ENCODE assay signal across 8 mouse cellular contexts in the genomic region with DNA sequence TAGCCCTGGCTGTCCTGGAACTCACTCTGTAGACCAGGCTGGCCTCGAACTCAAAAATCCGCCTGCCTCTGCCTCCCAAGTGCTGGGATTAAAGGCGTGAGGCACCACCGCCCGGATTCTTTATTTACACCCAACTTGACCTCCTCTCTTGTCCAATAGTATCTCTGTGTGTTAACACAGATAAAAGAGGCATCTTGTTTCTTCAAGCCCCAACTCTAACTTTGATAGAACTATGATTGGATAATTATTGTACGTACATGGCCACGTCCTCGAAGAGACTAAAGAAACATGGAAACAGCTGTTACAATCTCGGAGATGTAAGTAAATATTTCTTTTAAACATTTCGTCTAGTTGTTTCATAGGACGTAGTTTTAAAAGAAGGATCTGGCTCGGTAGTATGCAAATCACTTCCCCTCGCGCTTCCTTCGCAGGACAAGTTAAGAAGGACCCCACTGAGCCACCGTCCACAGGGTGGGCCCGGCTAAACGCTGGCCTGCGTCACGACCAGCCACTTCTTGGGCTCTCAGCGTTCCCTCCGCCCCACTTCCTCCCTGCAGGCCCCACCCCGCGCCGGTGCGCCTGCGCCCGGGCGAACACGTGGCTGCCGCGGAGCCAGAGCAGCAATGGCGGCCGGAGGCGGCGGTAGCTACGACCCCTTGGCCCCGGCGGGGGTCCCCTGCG. TPM values are rescaled to one million over a fixed set of nuclear protein-coding genes. Genes with fewer than 3 reads are reported as not detected.
DNase-seq lines count a peak whose midpoint lies in the region; ATAC-seq and TF ChIP-seq lines count a peak whose summit lies in the region.

Wdr43 (plus strand) TSS at position 258 of the 681 bp plus-strand sequence.

- H3K9ac ChIP-seq in MEL (ENCODE audit: control insufficient read depth, low read depth, low read length, poor library complexity, severe bottlenecking), result peak within 1 kb of the TSS; percentile 95
- H3K9ac ChIP-seq in forebrain, postnatal 0 days, result peak within 1 kb of the TSS; percentile 86
- peak within 1 kb of the TSS; percentile 95 for H3K9ac ChIP-seq in lung, embryonic 16.5 days (ENCODE audit: low read length)

- peaks cover 9 to 12% of the 10 kb centered on the region in 2 experiments; a peak in 3 of 4 replicates for H3K4me1 ChIP-seq in MEL (ENCODE audit: control insufficient read depth in 1 of 2, insufficient read depth in 2 of 2, low read length in 2 of 2)
- H3K4me1 ChIP-seq in cerebellum, adult 2 months (ENCODE audit: control insufficient read depth, insufficient read depth, low read length), result peaks cover 3% of the 10 kb centered on the region; the same call in 1 of the 2 replicates
- peaks cover 15% of the 10 kb centered on the region; the same call in 1 of the 2 replicates for H3K4me1 ChIP-seq in forebrain, postnatal 0 days (ENCODE audit: insufficient read depth)
- peaks cover 14% of the 10 kb centered on the region for H3K4me1 ChIP-seq in lung, embryonic 16.5 days (replicated peaks; ENCODE audit: control insufficient read depth, insufficient read depth, low read length)

- peak within 1 kb of the TSS; percentile 78 for H3K27ac ChIP-seq in MEL (ENCODE audit: control insufficient read depth, low read depth, low read length)
- H3K27ac ChIP-seq in cerebellum, adult 2 months (ENCODE audit: insufficient read depth, low read length), result no peak within 1 kb of the TSS
- H3K27ac ChIP-seq in forebrain, postnatal 0 days (ENCODE audit: low read depth, low read length), result peak within 1 kb of the TSS; percentile 50
- peak within 1 kb of the TSS; percentile 66 for H3K27ac ChIP-seq in lung, embryonic 16.5 days (ENCODE audit: low read length)

- peak; percentile 88 for TF ChIP-seq POLR2A in MEL (IDR thresholded peaks at IDR 0.05; ENCODE audit: control insufficient read depth in 1 of 2, insufficient read depth in 1 of 2, low read depth in 1 of 2, low read length in 2 of 2, poor library complexity in 1 of 2)
- TF ChIP-seq POLR2A in cerebellum, adult 2 months (IDR thresholded peaks at IDR 0.05; ENCODE audit: borderline replicate concordance, insufficient read depth, low read length), result peak; percentile 77

- H3K79me2 ChIP-seq in MEL (ENCODE audit: control insufficient read depth, insufficient read depth, low read length, poor library complexity), result peaks cover 47% of the 10 kb centered on the region

- 5% methylated on average over 40 of the region's 40 CpGs for WGBS in cerebellum, adult 2 months
- 6% methylated on average over 40 of the region's 40 CpGs for WGBS in forebrain, postnatal 0 days
- 5% methylated on average over 39 of the region's 40 CpGs for WGBS in lung, embryonic 16.5 days

- ATAC-seq in forebrain, postnatal 0 days, result peak; percentile 100
- peak; percentile 99 for ATAC-seq in hematopoietic stem cell, adult 5-6 weeks (replicated peaks in 1 of 2; ENCODE audit: insufficient read depth in 1 of 2, low FRiP score in 2 of 2, low TSS enrichment in 1 of 2, low read depth in 1 of 2, poor library complexity in 2 of 2, severe bottlenecking in 2 of 2)
- peak; percentile 100 for ATAC-seq in lung, embryonic 16.5 days (ENCODE audit: low read depth)

- TF ChIP-seq EP300 in MEL (IDR thresholded peaks at IDR 0.05; ENCODE audit: low read depth in 1 of 2, low read length in 2 of 2), result no peak; a peak in 1 of 4 replicates

- H3K4me3 ChIP-seq in MEL (ENCODE audit: control insufficient read depth in 1 of 2, insufficient read depth in 1 of 2, low read depth in 2 of 2, low read length in 2 of 2), result peak within 1 kb of the TSS; percentile 84 to 90
- H3K4me3 ChIP-seq in cerebellum, adult 2 months (replicated peaks; ENCODE audit: insufficient read depth, low read depth, low read length), result peak within 1 kb of the TSS; percentile 91
- H3K4me3 ChIP-seq in forebrain, postnatal 0 days (ENCODE audit: low read depth, low read length), result peak within 1 kb of the TSS; percentile 100
- peak within 1 kb of the TSS; percentile 100 for H3K4me3 ChIP-seq in lung, embryonic 16.5 days (ENCODE audit: low read length)

- H3K4me2 ChIP-seq in forebrain, postnatal 0 days (ENCODE audit: low read depth), result peak within 1 kb of the TSS; percentile 68
- peak within 1 kb of the TSS; percentile 62 for H3K4me2 ChIP-seq in lung, embryonic 16.5 days (ENCODE audit: low read depth, low read length)

- no peak for TF ChIP-seq CTCF in MEL (IDR thresholded peaks at IDR 0.05 in 2 of 3, conservative IDR thresholded peaks at IDR 0.05 in 1 of 3; ENCODE audit: control insufficient read depth in 1 of 3, insufficient read depth in 1 of 3, low read depth in 2 of 3, low read length in 3 of 3, poor library complexity in 1 of 3, severe bottlenecking in 1 of 3)
- TF ChIP-seq CTCF in cerebellum, adult 2 months (IDR thresholded peaks at IDR 0.05; ENCODE audit: borderline replicate concordance, insufficient read depth, low read depth, low read length), result no peak
- peak; percentile 33 for TF ChIP-seq CTCF in forebrain, postnatal 0 days (IDR thresholded peaks at IDR 0.05; ENCODE audit: low read depth)

- peaks cover 13 to 24% of the 10 kb centered on the region in 2 experiments for H3K36me3 ChIP-seq in MEL (ENCODE audit: control insufficient read depth in 1 of 2, insufficient read depth in 2 of 2, low read length in 2 of 2)
- 0 out of 2 replicates have a peak, but pooled peaks cover 3% of the 10 kb centered on the region for H3K36me3 ChIP-seq in forebrain, postnatal 0 days (ENCODE audit: insufficient read depth)
- peaks cover 2% of the 10 kb centered on the region; the same call in 1 of the 2 replicates for H3K36me3 ChIP-seq in lung, embryonic 16.5 days (ENCODE audit: control insufficient read depth, insufficient read depth, low read length)

- no peaks in the 10 kb centered on the region for H3K27me3 ChIP-seq in MEL (ENCODE audit: control insufficient read depth in 1 of 2, insufficient read depth in 2 of 2, low read length in 2 of 2)
- no peaks in the 10 kb centered on the region for H3K27me3 ChIP-seq in cerebellum, adult 2 months (ENCODE audit: control insufficient read depth, insufficient read depth, low read length)
- H3K27me3 ChIP-seq in forebrain, postnatal 0 days (ENCODE audit: insufficient read depth, low read length), result no peaks in the 10 kb centered on the region
- no peaks in the 10 kb centered on the region for H3K27me3 ChIP-seq in lung, embryonic 16.5 days (ENCODE audit: control insufficient read depth, insufficient read depth, low read depth, low read length)

- peak; percentile 99 for DNase-seq in MEL (ENCODE audit: low read depth, low spot score)
- peak; percentile 94 to 96 for DNase-seq in cerebellum, adult 2 months
- peak; percentile 97 for DNase-seq in forebrain, postnatal 0 days
- DNase-seq in layer of hippocampus, adult 9-10 months (ENCODE audit: low spot score), result peak; percentile 89
- peak; percentile 84 for DNase-seq in ovary, postnatal 10 days (ENCODE audit: low spot score)
- peak; percentile 92 for DNase-seq in thymus, postnatal 10 days (ENCODE audit: low spot score in 2 of 2)

- no peaks in the 10 kb centered on the region for H3K9me3 ChIP-seq in MEL (replicated peaks; ENCODE audit: insufficient read depth, low read length)
- no peaks in the 10 kb centered on the region for H3K9me3 ChIP-seq in forebrain, postnatal 0 days (ENCODE audit: low read length)
- no peaks in the 10 kb centered on the region for H3K9me3 ChIP-seq in lung, embryonic 16.5 days (ENCODE audit: control insufficient read depth, low read length)

- TF ChIP-seq RAD21 in MEL (IDR thresholded peaks at IDR 0.05; ENCODE audit: low read depth, low read length), result no peak

TF ChIP-seq in MEL, 35 proteins besides CTCF, POLR2A, EP300 and RAD21 (continues in another document):
- TF ChIP-seq USF1 (IDR thresholded peaks at IDR 0.05; ENCODE audit: low read depth, low read length), result peak; percentile 92
- TF ChIP-seq E2F4 (IDR thresholded peaks at IDR 0.05; ENCODE audit: borderline replicate concordance, low read depth, low read length), result no peak
- no peak for TF ChIP-seq MEF2A (IDR thresholded peaks at IDR 0.05; ENCODE audit: extremely low read depth, insufficient replicate concordance, low read depth, low read length, poor library complexity, severe bottlenecking)
- no peak for TF ChIP-seq POLR2AphosphoS5 (IDR thresholded peaks at IDR 0.05; ENCODE audit: borderline replicate concordance, low read depth, low read length)
- TF ChIP-seq KAT2A (conservative IDR thresholded peaks at IDR 0.05; ENCODE audit: low read depth, low read length), result peak; percentile 64; the same call in 1 of the 2 replicates
- TF ChIP-seq TBP (IDR thresholded peaks at IDR 0.05; ENCODE audit: low read depth, low read length), result peak; percentile 54; the same call in 1 of the 2 replicates
- no peak; the same call in 1 of the 2 replicates for TF ChIP-seq ZNF384 (IDR thresholded peaks at IDR 0.05; ENCODE audit: low read depth, low read length)
- TF ChIP-seq SMC3 (IDR thresholded peaks at IDR 0.05; ENCODE audit: low read depth, low read length), result no peak
- peak; percentile 97 for TF ChIP-seq SIN3A (IDR thresholded peaks at IDR 0.05; ENCODE audit: low read length)
- TF ChIP-seq MAZ (IDR thresholded peaks at IDR 0.05; ENCODE audit: low read depth, low read length), result peak; percentile 82; the same call in 1 of the 2 replicates
- TF ChIP-seq RCOR1 (IDR thresholded peaks at IDR 0.05; ENCODE audit: low read depth, low read length), result no peak
- peak; percentile 92 for TF ChIP-seq NELFE (IDR thresholded peaks at IDR 0.05; ENCODE audit: low read depth, low read length)
- peak; percentile 56 for TF ChIP-seq GATA1 (IDR thresholded peaks at IDR 0.05; ENCODE audit: low read depth, low read length)
- no peak for TF ChIP-seq USF2 (IDR thresholded peaks at IDR 0.05; ENCODE audit: borderline replicate concordance in 1 of 2, insufficient read depth in 1 of 2, low read depth in 1 of 2, low read length in 2 of 2)
- peak; percentile 73 for TF ChIP-seq TCF12 (IDR thresholded peaks at IDR 0.05; ENCODE audit: low read depth, low read length)
- TF ChIP-seq ETS1 (IDR thresholded peaks at IDR 0.05; ENCODE audit: low read depth, low read length), result peak; percentile 51; the same call in 1 of the 2 replicates
- 0 out of 2 replicates have a peak, but pooled peaks have one; percentile 29 for TF ChIP-seq ZMIZ1 (IDR thresholded peaks at IDR 0.05; ENCODE audit: low read depth, low read length)
- peak; percentile 96 for TF ChIP-seq NRF1 (IDR thresholded peaks at IDR 0.05; ENCODE audit: insufficient read depth, low read depth, low read length, poor library complexity, severe bottlenecking)
- no peak for TF ChIP-seq CHD2 (IDR thresholded peaks at IDR 0.05; ENCODE audit: low read length)

RNA-seq across cellular contexts. Expression of gene Wdr43, which starts in this region (rescaled TPM):
- 243 and 249 TPM in 2 replicates for total RNA-seq in MEL (2012; rRNA removed)
- 100 to 1,000 TPM; 175 to 393 TPM for polyA plus RNA-seq in MEL (2012; ENCODE audit: insufficient read depth in 1 of 2, insufficient read length in 2 of 2, low read depth in 1 of 2, low replicate concordance in 2 of 2, missing spikeins in 1 of 2)
- 26.0 and 26.8 TPM in 2 replicates for polyA plus RNA-seq in cerebellum, adult 2 months (2012; rRNA removed)
- total RNA-seq in forebrain, postnatal 0 days (2014; rRNA removed), result 48.8 and 50.1 TPM in 2 replicates
- 32.3 and 39.6 TPM in 2 replicates for polyA plus RNA-seq in forebrain, postnatal 0 days (2015; fragmentation: Nextera tagmentation; extraction: Ambion mirVana)
- total RNA-seq in hematopoietic stem cell, adult 5-6 weeks (2017), result 292 and 334 TPM in 2 replicates
- 55.5 and 59.5 TPM in 2 replicates for polyA plus RNA-seq in lung, embryonic 16.5 days (2015; fragmentation: Nextera tagmentation; extraction: Ambion mirVana)
